ENCODE assay signal across 22 mouse cellular contexts in genomic region chr4:155428442-155428841, GRCm38 (mm10). TPM values are rescaled to one million over a fixed set of nuclear protein-coding genes. Genes with fewer than 3 reads are reported as not detected.
DNase-seq lines count a peak whose midpoint lies in the region; ATAC-seq and TF ChIP-seq lines count a peak whose summit lies in the region.
"Had no signal": no experiment of that assay in that cellular context is flagged by ENCODE, and none has a peak within 500 bp of the region (broad histone marks: within the 10 kb centered on the region; RNA-seq: fewer than 3 reads in every experiment).

No protein-coding gene starts in this region.

- no peaks in the 10 kb centered on the region for H3K79me2 ChIP-seq in CH12.LX (replicated peaks; ENCODE audit: control insufficient read depth, extremely low read depth, insufficient read depth, poor library complexity, severe bottlenecking)

- TF ChIP-seq POLR2A in CH12.LX (IDR thresholded peaks at IDR 0.05; ENCODE audit: low read depth, low read length) = no peak

- no peak overlapping the region for H3K27ac ChIP-seq in hindbrain, embryonic 12.5 days
- H3K27ac ChIP-seq in hindbrain, postnatal 0 days = no peak overlapping the region
- peak overlapping the region; percentile 67 for H3K27ac ChIP-seq in CH12.LX (ENCODE audit: insufficient read depth, low read depth)
- no peak overlapping the region for H3K27ac ChIP-seq in forebrain, embryonic 16.5 days (ENCODE audit: low read length)

- H3K4me1 ChIP-seq in hindbrain, embryonic 12.5 days = no peaks in the 10 kb centered on the region
- H3K4me1 ChIP-seq in hindbrain, postnatal 0 days (ENCODE audit: insufficient read depth, low read length) = no peaks in the 10 kb centered on the region
- H3K4me1 ChIP-seq in CH12.LX (ENCODE audit: control insufficient read depth in 1 of 2, insufficient read depth in 2 of 2) = peaks cover 31 to 63% of the 10 kb centered on the region in 2 experiments
- no peaks in the 10 kb centered on the region for H3K4me1 ChIP-seq in forebrain, embryonic 16.5 days (replicated peaks; ENCODE audit: control insufficient read depth, insufficient read depth, low read length)

- TF ChIP-seq RAD21 in CH12.LX (IDR thresholded peaks at IDR 0.05; ENCODE audit: low read depth, low read length) = no peak

- ATAC-seq in hindbrain, embryonic 12.5 days (ENCODE audit: low FRiP score) = no peak
- no peak for ATAC-seq in hindbrain, postnatal 0 days
- no peak for ATAC-seq in forebrain, embryonic 16.5 days
- ATAC-seq: activated CD4-positive, CD25-positive, alpha-beta regulatory T cell, adult 4 months; CD4-positive, CD25-positive, alpha-beta regulatory T cell, adult 4 months; Patski had no signal

- DNase-seq in hindbrain, postnatal 0 days (ENCODE audit: low spot score) = no peak
- no peak for DNase-seq in CH12.LX (ENCODE audit: extremely low read depth)
- DNase-seq: adrenal gland, adult 2 months; adrenal gland, adult 8-10 months; adrenal gland, postnatal 10 days; adrenal gland, postnatal 14 days; adrenal gland, postnatal 25 days; adrenal gland, postnatal 36 days; B cell, adult 2 months; cerebellum, adult 11 months; cerebellum, adult 11-12 months; cerebellum, adult 18-20 months; cerebellum, adult 2 months had no signal

- 0 out of 2 replicates have a peak overlapping the region, but pooled peaks have one; percentile 4 for H3K9ac ChIP-seq in hindbrain, embryonic 12.5 days
- no peak overlapping the region for H3K9ac ChIP-seq in hindbrain, postnatal 0 days (replicated peaks; ENCODE audit: low read length)
- H3K9ac ChIP-seq in CH12.LX (ENCODE audit: insufficient read depth, low read depth) = peak overlapping the region; percentile 10; the same call in 1 of the 2 replicates
- H3K9ac ChIP-seq in forebrain, embryonic 16.5 days (replicated peaks; ENCODE audit: low read depth, low read length) = no peak overlapping the region

- TF ChIP-seq EP300 in CH12.LX (IDR thresholded peaks at IDR 0.05; ENCODE audit: low read length) = peak; percentile 56

- H3K4me2 ChIP-seq in hindbrain, embryonic 12.5 days (replicated peaks) = no peak overlapping the region
- H3K4me2 ChIP-seq in hindbrain, postnatal 0 days (ENCODE audit: low read depth, low read length) = no peak overlapping the region
- H3K4me2 ChIP-seq in CH12.LX (ENCODE audit: insufficient read depth, low read depth, poor library complexity, severe bottlenecking) = no peak overlapping the region
- H3K4me2 ChIP-seq in forebrain, embryonic 16.5 days (ENCODE audit: low read length) = no peak overlapping the region

- TF ChIP-seq CTCF in hindbrain, postnatal 0 days (IDR thresholded peaks at IDR 0.05; ENCODE audit: low read depth) = no peak
- no peak for TF ChIP-seq CTCF in CH12.LX (conservative IDR thresholded peaks at IDR 0.05 in 1 of 2, IDR thresholded peaks at IDR 0.05 in 1 of 2; ENCODE audit: low read depth in 2 of 2, low read length in 2 of 2)

- no peak overlapping the region for H3K4me3 ChIP-seq in hindbrain, embryonic 12.5 days
- no peak overlapping the region for H3K4me3 ChIP-seq in hindbrain, postnatal 0 days (ENCODE audit: low read length)
- H3K4me3 ChIP-seq in CH12.LX (replicated peaks in 1 of 3; ENCODE audit: low read depth in 2 of 3, low read length in 2 of 3, poor library complexity in 1 of 3) = no peak overlapping the region
- no peak overlapping the region for H3K4me3 ChIP-seq in forebrain, embryonic 16.5 days (replicated peaks; ENCODE audit: low read length)

- no peaks in the 10 kb centered on the region for H3K27me3 ChIP-seq in hindbrain, embryonic 12.5 days
- H3K27me3 ChIP-seq in hindbrain, postnatal 0 days (ENCODE audit: insufficient read depth, low read length) = no peaks in the 10 kb centered on the region
- H3K27me3 ChIP-seq in CH12.LX (replicated peaks) = no peaks in the 10 kb centered on the region
- no peaks in the 10 kb centered on the region for H3K27me3 ChIP-seq in forebrain, embryonic 16.5 days (replicated peaks; ENCODE audit: control insufficient read depth, insufficient read depth, low read length)
- H3K27me3 ChIP-seq: Patski had no signal

- dilution Hi-C loops in CH12.LX (cut with MboI; ENCODE audit: extremely low pct_ligation_motif_present, extremely low pct_unique_long_range_greater_than_20kb, low sequenced_read_pairs) = no loop called here

- no peaks in the 10 kb centered on the region for H3K9me3 ChIP-seq in hindbrain, embryonic 12.5 days (replicated peaks)
- no peaks in the 10 kb centered on the region for H3K9me3 ChIP-seq in hindbrain, postnatal 0 days (ENCODE audit: low read length)
- H3K9me3 ChIP-seq in CH12.LX (replicated peaks; ENCODE audit: low read length) = peaks cover 5% of the 10 kb centered on the region
- H3K9me3 ChIP-seq in forebrain, embryonic 16.5 days (ENCODE audit: control insufficient read depth, low read length) = no peaks in the 10 kb centered on the region
- H3K9me3 ChIP-seq: G1E had no signal

- in situ Hi-C loops in CH12.LX (cut with MboI; ENCODE audit: low pct_ligation_motif_present, low pct_unique_long_range_greater_than_20kb, low sequenced_read_pairs) = loop anchor here (5.0 kb wide), 1 partner anchor 34 kb away; no protein-coding TSS in a partner anchor

- H3K36me3 ChIP-seq in hindbrain, embryonic 12.5 days = no peaks in the 10 kb centered on the region
- H3K36me3 ChIP-seq in hindbrain, postnatal 0 days (ENCODE audit: insufficient read depth, low read length) = no peaks in the 10 kb centered on the region
- peaks cover 5 to 28% of the 10 kb centered on the region in 2 experiments for H3K36me3 ChIP-seq in CH12.LX (replicated peaks in 1 of 2; ENCODE audit: control insufficient read depth in 1 of 2, insufficient read depth in 1 of 2, low read length in 1 of 2)
- no peaks in the 10 kb centered on the region for H3K36me3 ChIP-seq in forebrain, embryonic 16.5 days (ENCODE audit: control insufficient read depth, insufficient read depth)
- H3K36me3 ChIP-seq: G1E had no signal

TF ChIP-seq in CH12.LX, 34 proteins besides CTCF, POLR2A, EP300 and RAD21:
- TF ChIP-seq CHD1 (IDR thresholded peaks at IDR 0.05; ENCODE audit: low read depth, low read length) (no peak), MEF2A (IDR thresholded peaks at IDR 0.05; ENCODE audit: borderline replicate concordance, low read depth, low read length) (peak; percentile 51; the same call in 1 of the 2 replicates), MAFK (IDR thresholded peaks at IDR 0.05; ENCODE audit: insufficient replicate concordance, low read length) (no peak), ZMIZ1 (IDR thresholded peaks at IDR 0.05; ENCODE audit: low read depth, low read length) (no peak)
TF ChIP-seq in CH12.LX: peak in this region for 1.

RNA-seq across cellular contexts. Expression of gene Cfap74, which starts 19.5 kb away (rescaled TPM):
- 5.6 and 6.3 TPM in 2 replicates for polyA plus RNA-seq in hindbrain, embryonic 12.5 days (2016; fragmentation: Nextera tagmentation; extraction: Ambion mirVana)
- 3.7 and 5.7 TPM in 2 replicates for total RNA-seq in hindbrain, postnatal 0 days (2014; rRNA removed)
- polyA plus RNA-seq in hindbrain, postnatal 0 days (2015; fragmentation: Nextera tagmentation; extraction: Ambion mirVana) = 5.2 and 5.5 TPM in 2 replicates
- total RNA-seq in CH12.LX (2012; rRNA removed) (8.5 and 8.6 TPM in 2 replicates), CH12.LX (2014; rRNA removed) (4.7 and 5.2 TPM in 2 replicates)
- 4.7 and 6.2 TPM in 2 replicates for polyA plus RNA-seq in CH12.LX (2012; ENCODE audit: insufficient read length, low read depth)
- 4.2 and 4.9 TPM in 2 replicates for polyA plus RNA-seq in forebrain, embryonic 16.5 days (2015; fragmentation: Nextera tagmentation; extraction: Ambion mirVana)
- polyA plus RNA-seq: G1E had no signal

RNA-seq across cellular contexts. Expression of gene Gabrd, which starts 30.5 kb away (rescaled TPM):
- polyA plus RNA-seq in hindbrain, embryonic 12.5 days (2016; fragmentation: Nextera tagmentation; extraction: Ambion mirVana) = not detected in 2 replicates
- 0.42 and 0.72 TPM in 2 replicates for total RNA-seq in hindbrain, postnatal 0 days (2014; rRNA removed)
- 0.29 and 0.50 TPM in 2 replicates for polyA plus RNA-seq in hindbrain, postnatal 0 days (2015; fragmentation: Nextera tagmentation; extraction: Ambion mirVana)
- total RNA-seq in CH12.LX (2012; rRNA removed) (0.08 and 0.13 TPM in 2 replicates), CH12.LX (2014; rRNA removed) (not detected in 2 replicates)
- polyA plus RNA-seq in CH12.LX (2012; ENCODE audit: insufficient read length, low read depth) = not detected in 2 replicates
- 2.2 and 3.2 TPM in 2 replicates for polyA plus RNA-seq in forebrain, embryonic 16.5 days (2015; fragmentation: Nextera tagmentation; extraction: Ambion mirVana)
- total RNA-seq: adrenal gland, adult 2 months; adrenal gland, postnatal 25 days; ES-E14; G1E had no signal
- polyA plus RNA-seq: C2C12, G1E, Patski had no signal

RNA-seq across cellular contexts. Expression of gene Tmem52, which starts 40.5 kb away (rescaled TPM):
- not detected in 2 replicates for polyA plus RNA-seq in hindbrain, embryonic 12.5 days (2016; fragmentation: Nextera tagmentation; extraction: Ambion mirVana)
- total RNA-seq in hindbrain, postnatal 0 days (2014; rRNA removed) = 0.61 and 3.7 TPM in 2 replicates
- 0.46 and 0.74 TPM in 2 replicates for polyA plus RNA-seq in hindbrain, postnatal 0 days (2015; fragmentation: Nextera tagmentation; extraction: Ambion mirVana)
- total RNA-seq in CH12.LX (2012; rRNA removed) (0.13 and 0.59 TPM in 2 replicates), CH12.LX (2014; rRNA removed) (not detected in 2 replicates)
- 0.34 TPM in 1 of 2 replicates, not detected in the other for polyA plus RNA-seq in CH12.LX (2012; ENCODE audit: insufficient read length, low read depth)
- polyA plus RNA-seq in forebrain, embryonic 16.5 days (2015; fragmentation: Nextera tagmentation; extraction: Ambion mirVana) = not detected in 2 replicates
- total RNA-seq: MEL had no signal
- polyA plus RNA-seq: activated CD4-positive, CD25-positive, alpha-beta regulatory T cell, adult 4 months; C2C12; CD4-positive, CD25-positive, alpha-beta regulatory T cell, adult 4 months; G1E had no signal

Comparison
In these comparisons a context has a peak if more than half of its experiments do, and no peak if none do; other contexts are left out.
1. H3K9ac ChIP-seq: peak in hindbrain, embryonic 12.5 days (single experiment) and CH12.LX (single experiment); none in hindbrain, postnatal 0 days (single experiment) and forebrain, embryonic 16.5 days (single experiment).